Mouse (Mus musculus): ENCODE measurements at regions not wholly inside any gene's neighbourhood (a gene's known extent, or its start where the extent isn't known, plus 50 kb on each side); places are given as distances from the start of the nearest gene placed in this dataset.

DNA sequence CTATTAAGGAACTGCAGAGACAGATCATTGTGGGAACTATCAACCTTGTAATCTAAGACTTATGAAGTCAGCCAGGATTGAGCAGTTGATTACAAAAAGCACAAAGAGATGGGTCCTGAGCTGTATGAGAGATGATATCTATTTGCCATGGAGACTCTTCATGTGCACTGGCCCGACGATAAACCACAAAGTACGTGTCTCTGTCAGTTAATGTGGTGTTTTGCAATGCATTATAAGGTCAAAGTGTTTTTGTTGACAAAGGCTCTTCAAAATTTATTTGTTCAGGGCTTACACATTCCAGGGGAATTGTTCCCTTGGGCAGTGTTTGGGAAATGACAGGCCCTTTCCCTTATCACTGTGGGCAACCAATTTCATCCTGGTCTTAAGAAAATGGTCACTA lies 65.7 kb upstream of the Thpo start:
- DNase-seq (ENCODE audit: low read depth), result no peak

DNA sequence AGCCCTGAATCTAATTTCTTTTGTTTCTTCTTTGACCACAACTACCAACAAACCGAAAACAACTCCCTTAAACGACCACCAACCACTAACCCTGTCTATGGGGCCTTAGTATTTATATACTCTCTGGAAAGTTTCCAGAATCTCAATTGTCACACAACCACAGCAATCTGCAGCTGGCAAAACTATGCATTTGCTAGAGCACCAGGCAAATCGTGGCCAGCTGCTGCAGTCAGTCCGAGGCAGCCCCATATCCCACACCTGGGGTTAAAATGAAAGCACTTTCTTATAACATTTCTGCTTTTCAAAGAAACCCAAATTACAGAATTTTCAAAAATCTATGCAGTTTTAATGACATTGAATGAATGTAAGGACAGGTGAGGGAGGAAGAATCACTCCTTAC lies 63.8 kb upstream of the Thpo start:
- DNase-seq (ENCODE audit: low read depth), result no peak

DNA sequence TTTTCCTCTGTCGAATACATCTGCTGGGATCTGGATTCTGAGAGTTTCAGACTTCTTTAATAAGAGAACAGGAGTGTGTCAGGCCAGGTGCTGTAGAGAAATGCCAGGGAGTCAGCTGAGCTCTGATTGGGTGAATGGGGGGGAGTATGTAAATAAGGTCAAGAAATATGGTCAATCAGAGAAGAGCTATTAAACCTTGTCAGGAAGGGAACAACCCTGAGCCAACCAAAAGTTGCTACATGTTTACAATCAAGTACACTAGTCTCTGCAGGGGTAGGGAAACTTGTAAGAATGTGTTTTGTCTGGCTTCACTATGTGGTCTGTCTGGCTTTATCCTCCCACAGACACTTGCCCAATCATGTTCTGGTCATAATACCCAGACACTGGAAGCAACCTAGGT lies 60.4 kb upstream of the Thpo start:
- DNase-seq (ENCODE audit: low read depth), result no peak

Measured in NIH3T3 (cell line).